Mouse (Mus musculus) gastrocnemius, adult 8-10 months (tissue): ENCODE results near the gene Coil. TPM values are rescaled to one million over a fixed set of nuclear protein-coding genes. Genes with fewer than 3 reads are reported as not detected.

Experiments
- DNase-seq, 2 experiments: peaks; one replicate each; pipeline ENCODE4 v3.0.0; 2022; ENCODE audit warnings: low spot score in 2 of 2
- total RNA-seq, 4 experiments: library from RNA; stranded (reverse); gene quantifications; 2 replicates each; pipeline ENCODE4 v1.2.4; 2022

Gene Coil
- 1 to 10 TPM; 4.1 to 5.7 (median 4.4) TPM for total RNA-seq

GRCm38 (mm10) chr11:88970202-88970732, at the start of gene Coil:
Coil (plus strand) TSS chr11:88970252.
- no peak for DNase-seq

- no peak for DNase-seq
These were observed 43.5 kb upstream of the Coil start for GRCm38 (mm10) chr11:88926566-88926965.

DNA sequence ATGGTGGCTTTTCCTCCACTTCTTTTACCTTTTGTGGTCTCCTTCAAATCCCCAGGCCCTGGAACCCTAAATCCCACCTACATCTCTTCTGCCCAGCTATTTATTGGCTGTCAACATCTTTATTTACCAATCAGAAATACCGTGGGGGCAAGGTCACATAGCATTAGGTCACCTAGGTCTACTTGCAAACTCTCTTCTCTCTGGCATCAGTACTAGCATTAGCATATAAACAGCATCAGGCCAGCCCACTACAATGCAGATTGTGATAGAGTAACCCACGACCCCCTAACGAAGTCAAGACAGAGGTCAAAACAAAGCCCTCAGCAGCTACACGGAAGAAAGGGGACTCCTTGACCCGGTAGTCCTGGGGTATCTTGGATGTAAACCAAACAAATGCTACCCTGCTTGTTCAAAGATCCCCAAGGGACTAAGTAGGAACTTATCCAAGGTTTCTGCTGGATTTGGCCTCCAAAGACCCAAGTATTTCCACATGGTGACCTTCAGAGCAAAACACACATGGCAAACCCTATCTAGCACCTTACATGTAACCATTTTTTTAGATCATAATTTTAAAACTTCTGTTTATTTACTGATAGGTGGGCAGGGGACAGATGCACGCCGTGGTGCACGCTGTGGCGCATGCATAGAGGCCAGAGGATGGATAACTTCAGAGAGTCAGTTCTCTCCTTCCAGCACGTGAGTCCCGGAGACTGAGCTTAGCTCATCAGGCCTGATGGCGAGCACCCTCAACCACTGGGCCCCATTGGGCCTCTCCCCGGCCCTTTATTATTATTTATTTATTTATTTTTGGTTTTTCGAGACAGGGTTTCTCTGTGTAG, 38.1 kb upstream of the Coil start:
- DNase-seq, result no peak

DNA sequence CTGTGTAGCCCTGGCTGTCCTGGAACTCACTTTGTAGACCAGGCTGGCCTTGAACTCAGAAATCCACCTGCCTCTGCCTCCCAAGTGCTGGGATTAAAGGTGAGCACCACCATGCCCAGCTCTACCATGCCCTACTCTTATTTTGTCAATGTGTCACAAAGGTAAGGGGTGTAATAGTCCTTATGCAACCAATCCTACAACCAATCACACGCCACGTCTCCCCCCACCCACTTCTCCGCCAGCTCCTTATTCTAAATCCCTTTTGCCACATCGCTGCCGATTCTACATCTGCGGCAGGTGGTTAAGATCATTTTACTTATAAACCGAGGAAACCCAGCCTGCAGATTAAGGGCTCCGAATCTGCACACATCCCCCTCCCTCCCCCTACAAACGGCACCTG, 37.0 kb upstream of the Coil start:
- DNase-seq, result no peak

DNA sequence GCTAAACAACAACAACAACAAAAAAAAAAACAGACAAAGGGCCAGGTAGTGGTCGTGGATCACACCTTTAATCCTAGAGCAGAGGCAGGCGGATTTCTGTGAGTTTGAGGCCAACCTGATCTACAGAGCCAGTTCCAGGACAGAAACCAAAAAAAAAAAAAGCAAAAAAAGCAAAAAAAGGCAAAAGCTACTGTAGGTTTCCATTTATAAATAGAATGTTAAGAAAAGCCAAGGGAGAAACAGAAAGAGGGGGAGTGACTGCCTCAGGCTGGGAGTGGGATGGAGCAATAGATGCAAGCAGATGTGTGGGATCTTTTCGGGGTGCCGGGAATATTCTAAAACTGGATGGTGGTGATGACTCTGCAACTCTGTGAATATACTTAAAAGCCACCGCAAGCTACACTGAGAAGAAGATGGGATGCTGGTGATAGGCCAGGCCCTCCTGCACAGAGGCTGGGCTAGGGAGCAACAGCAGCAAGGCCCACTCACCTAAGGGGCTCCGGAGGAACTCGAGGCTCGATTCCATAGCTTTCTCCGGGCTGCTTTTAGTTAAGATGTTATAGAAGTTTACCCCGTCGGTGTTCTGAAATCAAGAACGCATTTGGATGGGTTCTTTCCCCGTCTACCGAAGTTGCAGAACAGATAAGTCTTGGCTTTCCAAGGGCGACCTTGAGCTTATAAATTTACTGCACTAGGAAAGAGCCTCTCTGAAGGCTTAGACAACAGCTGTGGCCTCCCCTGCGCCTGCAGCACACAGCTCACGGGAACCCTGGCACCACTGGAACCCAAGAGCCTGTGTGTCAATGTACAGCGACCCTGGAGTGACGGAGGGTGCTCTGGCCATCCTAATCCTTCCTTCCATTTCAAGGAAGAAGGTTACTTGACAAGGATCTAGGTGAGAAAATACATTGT, 35.7 kb upstream of the Coil start:
- no peak for DNase-seq

- DNase-seq, result no peak
These were observed 32.2 kb upstream of the Coil start for GRCm38 (mm10) chr11:88937886-88938285.

DNA sequence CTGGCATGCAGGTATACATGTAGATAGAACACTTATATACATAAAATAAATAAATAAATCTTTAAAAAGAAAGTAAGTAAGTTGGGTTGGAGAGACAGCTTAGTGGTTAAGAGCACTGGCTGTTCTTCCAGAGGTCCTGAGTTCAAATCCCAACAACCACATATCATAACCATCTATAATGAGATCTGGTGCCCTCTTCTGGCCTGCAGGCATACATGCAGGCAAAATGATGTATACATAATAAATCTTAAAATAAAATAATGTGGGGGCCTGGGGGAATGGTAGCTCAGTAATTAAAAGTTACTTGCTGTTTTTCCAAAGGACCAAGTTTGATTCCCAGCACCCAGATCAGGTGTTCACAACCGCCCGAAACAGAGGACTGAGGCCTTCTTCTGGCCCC, 31.3 kb upstream of the Coil start:
- no peak for DNase-seq

DNA sequence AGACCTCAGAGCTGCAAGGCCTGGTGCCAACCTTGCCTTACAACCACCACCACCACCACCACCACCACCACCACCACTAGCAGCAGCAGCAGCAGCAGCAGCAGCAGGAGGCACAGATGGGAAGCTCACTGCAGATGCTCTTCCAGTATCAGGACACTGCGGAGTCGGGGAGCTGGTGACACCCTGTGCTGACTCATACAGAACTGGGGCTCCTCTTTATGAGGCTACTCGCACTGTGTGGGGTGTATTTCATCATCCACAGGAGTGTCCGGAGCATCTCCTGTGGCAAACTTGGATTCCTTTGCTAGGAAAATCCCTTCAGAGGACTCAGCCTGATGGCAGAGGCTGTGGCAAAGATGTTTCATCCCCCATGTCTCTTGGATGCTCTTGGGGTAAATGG, 30.4 kb upstream of the Coil start:
- no peak for DNase-seq

GRCm38 (mm10) chr11:88941489-88941888, 28.6 kb upstream of the Coil start:
- no peak for DNase-seq

- DNase-seq, result no peak
These were observed 24.0 kb upstream of the Coil start for GRCm38 (mm10) chr11:88945971-88946585.

GRCm38 (mm10) chr11:88948896-88949295, 21.2 kb upstream of the Coil start:
- no peak for DNase-seq

DNA sequence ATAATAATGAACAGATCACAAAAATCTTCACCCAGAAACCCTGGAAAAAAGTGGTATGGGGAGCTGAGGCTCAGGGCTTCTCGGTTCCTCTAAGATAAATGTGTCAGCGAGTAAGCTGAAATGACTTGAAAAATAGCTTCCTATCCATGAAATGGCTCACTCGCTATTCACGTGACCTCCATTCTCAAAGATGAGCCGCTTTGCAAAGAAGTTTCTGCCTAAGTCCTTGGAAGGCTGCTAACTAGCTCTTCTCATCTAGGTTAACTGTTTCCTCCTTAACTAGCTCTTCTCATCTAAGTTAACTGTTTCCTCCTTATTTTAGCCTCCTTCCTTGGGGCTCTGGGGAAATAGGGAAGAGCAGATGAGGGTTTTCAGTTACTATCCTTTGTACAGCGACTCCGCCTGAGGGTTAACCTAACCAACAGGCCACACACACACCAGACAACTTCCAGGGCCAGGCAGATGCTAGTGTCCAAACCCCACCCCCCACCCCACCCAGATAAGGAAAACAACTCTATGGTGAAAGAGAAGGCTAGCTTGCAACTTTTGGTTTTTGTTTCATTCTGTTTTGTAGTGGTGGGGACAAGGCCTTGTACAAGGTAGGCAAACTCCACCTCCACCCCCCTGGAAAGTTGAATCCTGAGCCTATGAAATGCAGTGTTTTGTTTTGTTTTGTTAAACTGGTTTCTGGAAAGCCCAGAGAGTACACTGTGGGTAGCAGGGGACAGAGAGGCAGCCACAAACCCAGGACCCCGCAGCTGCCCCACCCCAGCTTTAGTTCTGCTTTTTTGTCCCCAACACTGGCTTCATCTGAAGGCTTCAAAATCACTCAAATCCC, 20.0 kb upstream of the Coil start:
- no peak for DNase-seq

DNA sequence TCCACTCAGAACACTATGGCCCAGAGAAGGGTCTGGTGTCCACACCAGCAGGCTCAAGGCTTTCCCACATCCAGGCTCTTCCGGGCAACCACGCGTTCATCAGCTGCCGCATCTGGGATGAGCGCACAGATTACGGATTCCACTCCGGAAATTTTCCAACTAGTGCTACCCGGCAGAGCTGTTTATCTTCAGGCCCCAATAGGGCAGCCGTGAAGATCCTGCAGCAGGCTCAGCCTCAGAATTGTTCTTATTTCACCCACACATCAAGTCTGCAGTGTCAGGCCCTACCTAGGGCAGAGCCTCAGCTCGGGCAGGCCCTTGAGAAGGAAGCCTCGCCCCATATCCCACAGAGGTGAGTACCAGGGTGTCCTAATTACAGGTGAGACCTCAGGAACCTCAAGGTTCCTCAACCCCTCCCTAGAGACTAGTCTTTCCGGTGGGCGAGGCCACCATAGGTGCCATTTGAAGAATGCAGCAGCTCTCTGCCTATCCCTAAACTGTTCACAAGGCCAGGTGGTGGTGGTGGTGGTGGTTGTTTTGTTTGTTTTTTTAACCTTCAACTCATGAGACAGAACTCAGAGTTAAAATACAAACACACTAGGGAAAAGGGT, 19.3 kb upstream of the Coil start:
- DNase-seq, result no peak

DNA sequence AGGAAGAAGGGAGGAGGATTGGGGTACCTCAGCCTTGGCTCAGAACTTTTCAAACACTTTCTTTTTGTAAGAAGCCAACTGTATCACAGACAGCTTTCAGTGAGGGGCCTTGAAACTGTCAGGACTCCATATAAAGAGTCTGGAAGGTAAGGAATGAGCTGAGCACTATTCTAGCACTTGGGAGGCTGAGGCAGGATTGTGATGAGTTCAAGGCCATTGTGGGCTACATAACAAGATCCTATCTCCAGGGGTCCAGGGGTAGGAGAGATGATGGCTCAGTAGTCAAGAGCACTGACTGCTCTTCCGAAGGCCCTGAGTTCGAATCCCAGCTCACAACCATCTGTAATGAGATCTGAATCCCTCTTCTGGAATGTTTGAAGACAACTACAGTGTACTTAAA, 18.5 kb upstream of the Coil start:
- DNase-seq, result no peak

GRCm38 (mm10) chr11:88952117-88952516, 17.9 kb upstream of the Coil start:
- DNase-seq, result no peak

DNA sequence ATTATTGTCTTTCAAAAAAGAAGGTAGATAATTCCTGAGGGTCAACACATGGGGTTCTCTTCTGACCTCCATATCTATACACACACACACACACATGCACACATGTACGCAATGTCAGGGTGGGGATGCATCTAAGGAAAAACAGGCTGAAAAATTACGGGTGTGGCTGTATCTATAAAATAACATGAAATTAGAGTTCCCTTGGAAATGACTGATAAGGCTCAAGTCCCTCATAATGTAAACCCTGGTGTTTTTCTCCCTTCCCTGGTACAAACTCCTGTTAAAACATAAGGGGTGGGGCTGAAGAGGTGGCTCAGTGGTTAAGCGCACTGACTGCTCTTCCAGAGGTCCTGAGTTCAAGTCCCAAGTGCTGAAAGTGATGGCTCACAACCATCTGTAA, 16.5 kb upstream of the Coil start:
- no peak for DNase-seq

GRCm38 (mm10) chr11:88954803-88955202, 15.2 kb upstream of the Coil start:
- no peak for DNase-seq

DNA sequence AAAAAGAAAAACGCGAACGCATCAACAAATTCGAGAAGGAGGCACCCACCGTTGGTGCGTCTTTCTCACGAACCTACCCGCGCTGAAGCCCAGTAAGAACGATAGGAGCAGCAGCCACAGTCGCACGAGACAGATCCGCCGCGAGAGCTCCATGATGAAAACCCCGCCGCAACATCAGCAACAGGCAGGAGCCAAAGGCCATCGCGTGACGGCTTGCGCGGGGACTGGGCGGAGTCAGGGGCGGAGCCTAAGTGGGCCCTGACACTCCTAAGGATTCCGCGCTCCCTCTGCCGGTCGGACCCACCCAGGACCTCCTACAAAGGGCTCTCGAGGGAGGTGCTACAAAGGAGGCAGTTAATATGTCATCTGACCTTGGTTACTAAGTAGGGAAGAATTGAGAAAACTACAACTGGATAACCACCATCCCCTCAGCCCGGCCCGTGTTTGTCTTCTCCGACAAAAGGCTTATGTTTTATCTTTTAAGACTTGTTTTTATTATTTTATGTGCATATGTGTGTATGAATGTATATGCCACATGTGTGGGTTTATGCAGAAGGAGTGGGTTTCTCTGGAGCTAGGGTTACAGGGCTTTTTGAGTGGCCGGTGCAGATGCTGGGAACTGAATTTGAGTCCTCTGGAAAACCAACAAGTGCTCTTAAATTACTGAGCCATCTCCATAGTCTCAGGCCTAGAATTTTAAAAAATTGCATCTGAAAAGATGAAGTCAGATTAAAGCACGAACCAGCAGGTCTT, 14.7 kb upstream of the Coil start, which contains the start of gene Scpep1:
Scpep1 (minus strand) TSS at position 249 of the 753 bp plus-strand sequence.
- peak; percentile 95 to 96 for DNase-seq

DNA sequence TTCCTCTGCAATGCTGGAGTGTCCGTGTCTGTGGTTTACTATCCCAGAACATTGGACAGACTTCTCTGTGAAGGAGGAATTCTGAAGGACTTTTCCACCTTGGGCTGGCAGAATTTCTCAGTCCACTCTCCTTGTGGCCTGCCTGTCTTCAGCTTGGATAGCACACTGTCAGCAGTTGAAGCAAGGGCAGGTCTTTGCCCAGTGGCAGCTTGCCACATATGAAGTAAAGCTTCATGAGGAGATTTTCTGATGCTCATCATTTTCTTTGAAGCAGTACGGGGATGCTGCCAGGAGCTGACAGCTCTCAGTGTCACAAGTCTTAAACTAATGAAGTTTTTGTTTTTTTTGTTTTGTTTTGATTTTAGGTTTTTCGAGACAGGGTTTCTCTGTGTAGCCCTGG, 11.2 kb upstream of the Coil start:
- no peak for DNase-seq
